Mouse (Mus musculus) adrenal gland, adult (tissue): ENCODE measurements around the gene Nab2.

Experiments
- DNase-seq, 2 experiments: peaks; one replicate each; pipeline ENCODE4 v3.0.0; 2022 to 2023; ENCODE audit warnings: low spot score in 1 of 2; ENCODE audit not compliant: inconsistent age in 2 of 2

The Nab2 gene

GRCm38 (mm10) chr10:127652906-127653638 lies 15.3 kb downstream of the Nab2 start:
- DNase-seq: no peak

DNA sequence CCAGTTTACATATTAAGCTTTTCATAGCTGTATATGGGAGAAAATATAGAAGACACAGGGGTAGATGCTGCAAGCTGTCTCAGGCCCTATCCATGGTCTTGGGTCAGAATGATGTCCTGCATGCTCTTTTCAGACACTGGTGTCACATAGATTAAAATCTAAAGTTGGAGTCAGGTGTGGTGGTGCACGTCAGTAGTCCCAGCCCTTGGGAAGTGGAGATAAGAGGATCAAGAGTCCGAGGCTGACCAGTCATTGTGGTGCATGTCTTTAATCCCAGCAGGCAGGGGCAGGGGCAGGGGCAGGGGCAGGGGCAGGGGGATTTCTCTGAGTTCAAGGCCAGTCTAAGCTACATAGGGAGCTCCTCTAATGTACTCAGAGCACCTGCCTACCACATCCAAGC lies 22.6 kb downstream of the Nab2 start:
- no peak for DNase-seq

DNA sequence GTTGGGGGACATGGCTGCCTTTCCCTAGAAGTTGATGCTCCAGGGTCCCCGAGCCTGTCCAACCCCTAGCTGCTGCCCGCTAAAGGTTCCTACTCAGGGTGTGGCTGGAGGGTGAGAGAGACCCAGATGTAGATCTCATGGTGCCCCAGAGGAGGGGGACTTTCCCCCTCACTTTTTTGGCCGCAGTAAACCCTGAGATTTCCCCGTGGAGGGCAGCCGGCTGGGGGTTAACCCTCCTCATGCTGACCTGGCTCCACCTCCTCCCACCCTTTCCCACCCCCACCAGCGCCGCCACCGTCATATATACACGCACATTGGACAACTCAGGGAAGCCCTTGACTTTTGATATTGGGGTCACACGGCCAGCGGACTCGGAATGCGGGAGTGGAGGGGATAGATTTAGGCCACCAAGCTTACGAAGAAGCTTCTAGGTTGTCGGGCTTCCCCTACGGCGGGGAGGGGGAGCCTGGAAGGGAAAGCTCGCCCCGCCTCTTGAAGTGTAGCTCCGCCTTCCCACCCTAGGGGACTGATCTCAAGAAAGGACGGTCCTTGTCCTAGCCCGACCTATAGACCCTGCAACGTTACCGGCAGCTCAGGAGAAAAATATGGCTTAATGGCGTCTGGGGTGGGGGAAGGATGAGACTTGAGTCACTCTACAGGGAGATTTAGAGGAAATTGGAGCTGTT lies 24.7 kb downstream of the Nab2 start:
- peak; percentile 88 to 96 for DNase-seq

GRCm38 (mm10) chr10:127642772-127643552 lies 25.4 kb downstream of the Nab2 start, which contains the start of gene Stat6:
Gene Stat6, plus strand, starts transcription at chr10:127642986.
- DNase-seq: peak; percentile 88 to 95

- peak; percentile 90 to 97 for DNase-seq
These were observed 26.3 kb downstream of the Nab2 start for GRCm38 (mm10) chr10:127641861-127642771.

DNA sequence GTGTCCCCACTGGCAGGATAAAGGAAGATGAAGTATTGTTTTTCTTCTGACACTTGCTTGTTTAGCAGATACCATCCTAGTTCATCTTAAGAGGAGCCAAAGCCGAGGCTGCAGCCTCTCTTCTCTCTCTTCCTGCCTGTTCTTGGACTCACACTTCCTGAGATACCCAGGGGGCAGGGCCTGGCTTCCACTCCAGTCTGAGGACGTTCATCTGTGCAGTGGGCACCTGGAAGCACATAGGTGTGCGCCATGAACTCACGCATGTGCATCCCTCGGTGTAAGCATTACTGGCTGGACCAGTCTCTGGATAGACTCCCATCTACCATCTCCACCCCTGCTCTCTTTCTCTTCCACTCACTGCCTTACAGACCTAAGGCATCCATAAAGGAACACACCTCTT lies 27.9 kb downstream of the Nab2 start:
- no peak for DNase-seq

DNA sequence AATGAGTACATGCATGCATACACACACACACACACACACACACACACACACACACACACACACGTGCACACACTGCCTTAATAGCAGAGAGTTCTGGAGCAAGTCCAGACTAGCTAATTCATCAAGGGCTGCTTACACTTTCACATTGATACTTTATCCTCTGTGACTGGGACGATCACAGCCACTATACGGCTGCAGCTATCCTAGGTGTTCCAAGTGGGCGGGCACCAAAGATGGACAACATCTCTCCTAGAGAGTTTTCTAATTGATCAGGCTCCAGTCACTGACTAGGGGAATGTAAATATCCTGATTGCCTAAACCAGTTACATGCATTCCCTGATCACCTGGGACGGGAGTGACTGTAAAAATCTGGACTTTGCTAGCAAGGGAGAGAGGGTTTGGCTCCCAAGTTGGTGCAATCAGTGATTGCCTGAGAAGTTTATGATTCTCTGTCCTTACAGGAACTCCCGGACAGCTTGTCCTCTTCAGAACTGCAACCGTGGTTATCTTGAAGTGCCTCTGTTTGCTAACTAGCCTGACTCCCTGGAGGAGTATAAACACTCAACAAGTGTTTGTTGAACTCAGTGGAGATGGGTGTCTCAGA lies 35.6 kb downstream of the Nab2 start:
- DNase-seq: no peak

- DNase-seq: no peak
These were observed 36.8 kb downstream of the Nab2 start for GRCm38 (mm10) chr10:127631261-127632214.

- DNase-seq: peak; percentile 45 to 74
These were observed 41.9 kb downstream of the Nab2 start for GRCm38 (mm10) chr10:127626433-127626832.

DNA sequence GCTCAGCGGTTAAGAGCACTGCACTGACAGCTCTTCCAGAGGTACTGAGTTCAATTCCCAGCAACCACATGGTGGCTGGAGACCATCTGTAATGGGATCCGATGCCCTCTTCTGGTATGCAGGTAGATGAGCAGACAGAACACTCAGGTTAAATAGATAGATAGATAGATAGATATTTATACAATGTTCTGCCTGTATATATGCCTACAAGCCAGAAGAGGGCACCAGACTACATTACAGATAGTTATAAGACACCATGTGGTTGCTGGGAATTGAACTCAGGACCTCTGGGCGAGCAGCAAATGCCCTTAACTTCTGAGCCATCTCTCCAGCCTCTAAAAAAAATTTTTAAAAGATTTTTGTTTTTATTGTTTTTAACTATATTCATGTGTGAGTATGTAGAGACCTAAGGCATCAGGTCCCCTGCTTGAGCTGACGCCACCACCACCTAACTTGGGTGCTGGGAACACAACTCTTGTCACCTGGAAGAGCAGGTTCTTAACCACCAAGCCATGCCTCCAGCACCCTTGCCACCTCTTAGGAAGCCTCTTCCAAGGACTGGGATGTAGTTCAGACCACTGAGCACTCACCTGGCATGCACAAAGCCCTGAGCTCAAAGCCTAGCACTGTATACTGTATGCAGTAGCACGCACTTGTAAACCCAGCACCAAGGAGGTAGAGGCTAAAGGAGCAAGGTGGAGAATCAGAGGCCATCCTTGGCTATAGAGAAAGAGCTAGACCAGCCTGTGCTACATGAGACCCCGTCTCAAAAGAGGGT lies 44.7 kb downstream of the Nab2 start:
- DNase-seq: no peak

DNA sequence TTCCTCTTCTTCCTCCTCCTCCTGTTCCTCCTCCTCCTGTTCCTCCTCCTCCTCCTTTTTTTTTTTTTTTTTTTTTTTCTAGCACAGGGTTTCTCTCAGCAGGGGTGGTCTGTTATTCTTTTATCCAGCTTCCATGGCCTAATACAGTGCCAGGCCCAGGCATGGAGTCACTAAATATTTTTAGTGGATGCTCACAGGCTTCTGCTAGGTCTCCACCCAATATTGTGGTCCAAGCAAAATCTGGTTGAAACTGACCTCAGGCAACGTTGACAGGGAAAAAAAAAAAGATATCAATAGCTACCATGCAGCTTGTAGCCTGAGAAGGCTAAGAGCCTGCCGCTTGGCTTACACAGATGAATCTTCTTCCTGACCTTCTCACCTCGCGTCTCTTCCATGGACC lies 45.7 kb downstream of the Nab2 start:
- DNase-seq: no peak

DNA sequence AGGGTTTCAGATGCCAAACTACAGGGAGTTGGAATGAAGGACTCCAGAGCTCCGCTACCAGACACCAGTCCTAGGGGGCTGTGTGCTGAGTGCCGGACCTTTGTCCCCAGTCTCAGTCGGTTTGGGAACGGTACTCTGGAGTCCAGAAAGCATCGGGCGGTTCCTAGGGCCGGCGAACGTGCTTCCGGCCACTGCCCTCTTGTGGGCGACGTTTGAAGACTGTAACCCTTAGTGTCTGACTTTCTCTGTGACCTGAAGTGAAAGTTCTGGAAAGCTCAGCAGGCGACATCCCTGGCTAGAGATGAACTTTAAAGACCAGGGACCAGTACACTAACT lies 46.3 kb downstream of the Nab2 start:
- DNase-seq: peak; percentile 88 to 96

DNA sequence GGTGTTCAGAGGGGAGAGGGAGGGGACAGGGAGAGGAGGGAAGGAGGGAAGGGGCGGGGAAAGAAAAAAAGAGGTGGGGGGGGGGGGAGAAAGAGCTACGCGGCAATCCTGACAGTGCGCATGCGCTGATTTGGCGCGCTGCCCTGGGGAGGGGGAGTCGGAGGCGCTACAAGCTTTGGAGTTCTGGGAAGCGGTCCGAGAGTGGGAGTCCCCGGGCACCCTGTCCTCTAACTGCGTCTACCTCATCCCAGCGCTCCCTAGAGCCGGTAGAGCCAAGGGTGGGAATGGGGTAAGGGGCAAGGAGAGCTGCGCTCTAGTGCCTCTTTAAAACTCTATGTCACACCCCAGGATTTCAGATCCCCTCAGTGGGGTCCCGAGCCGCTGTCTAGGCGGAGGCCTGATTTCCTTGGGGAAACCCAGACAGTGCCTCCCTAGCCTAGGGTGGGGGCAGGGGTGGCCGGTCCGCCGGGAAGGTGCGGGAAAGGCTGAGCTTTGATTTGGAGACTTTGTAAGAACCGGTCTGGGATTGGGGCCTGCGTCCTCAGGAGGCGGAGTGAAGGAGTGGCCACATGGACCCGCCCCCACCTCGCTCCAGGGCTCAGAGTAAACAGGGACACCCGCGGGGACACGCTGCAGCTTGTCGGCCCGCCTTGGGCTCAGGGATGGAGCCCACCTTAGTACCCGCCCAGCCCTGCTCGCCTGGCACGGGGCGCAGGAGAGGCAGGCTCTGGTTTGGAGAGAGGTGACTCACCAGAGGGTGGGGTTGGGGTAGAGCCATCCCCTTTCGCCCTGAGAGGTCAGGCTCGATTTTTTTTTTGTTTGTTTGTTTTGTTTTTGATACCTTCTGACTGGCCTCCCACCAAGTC lies 46.9 kb downstream of the Nab2 start:
- peak; percentile 95 to 98 for DNase-seq

- peak; percentile 68 to 82 for DNase-seq
These were observed 47.8 kb downstream of the Nab2 start, which contains the start of gene Lrp1 for GRCm38 (mm10) chr10:127620406-127621190. Gene Lrp1, minus strand, starts transcription at chr10:127621148.

GRCm38 (mm10) chr10:127619941-127620405 lies 48.4 kb downstream of the Nab2 start:
- peak; percentile 41 to 68 for DNase-seq

GRCm38 (mm10) chr10:127619119-127619721 lies 49.1 kb downstream of the Nab2 start:
- DNase-seq: peak in 1 of 2 experiments; percentile 77
